Mouse (Mus musculus): ENCODE results near the gene Vmn1r220.

DNA sequence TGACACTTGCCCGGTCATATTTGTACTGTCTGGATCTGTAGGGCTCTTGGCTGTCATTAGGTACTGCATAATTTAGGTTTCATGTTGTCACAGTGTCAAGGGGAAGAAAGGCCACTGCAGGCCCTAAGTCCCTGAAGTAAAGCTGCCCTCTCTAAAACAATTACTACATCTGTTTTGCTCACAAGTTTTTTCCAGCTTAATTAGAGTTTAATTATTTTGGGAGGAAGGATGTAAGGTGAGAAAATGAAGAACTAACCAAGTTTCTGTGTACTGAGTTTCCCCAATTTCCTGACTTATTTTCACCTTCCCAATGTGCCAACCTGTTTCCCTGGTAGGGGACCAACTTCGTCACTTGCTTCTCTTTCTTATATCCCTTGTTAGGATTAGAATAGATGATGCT lies at the start of gene Vmn1r220:
- TF ChIP-seq SRF (IDR thresholded peaks at IDR 0.05; ENCODE audit: control insufficient read depth, insufficient read length, low read depth) (no peak), POLR2A (IDR thresholded peaks at IDR 0.05; ENCODE audit: insufficient read length, low read depth) (no peak), MAX (IDR thresholded peaks at IDR 0.05; ENCODE audit: low read depth) (no peak)

Measured in myocyte (in vitro differentiated cells).